Mouse (Mus musculus) olfactory bulb, adult 2 months (tissue): ENCODE measurements around the gene Impdh1. TPM values are rescaled to one million over a fixed set of nuclear protein-coding genes. Genes with fewer than 3 reads are reported as not detected.

Source experiments
- H3K27ac ChIP-seq: fragments of 200-500 bp; 2 replicates; pipeline ENCODE4 v1.5.1; 2012; ENCODE audit warnings: low read depth, low read length; ENCODE audit not compliant: insufficient read depth
- H3K4me1 ChIP-seq: fragments of 200-500 bp; 2 replicates; pipeline ENCODE4 v1.6.1; 2012; ENCODE audit warnings: low read length; ENCODE audit not compliant: control insufficient read depth, insufficient read depth
- H3K4me3 ChIP-seq: fragments of 200-500 bp; 2 replicates; pipeline ENCODE4 v1.5.1; 2012; ENCODE audit warnings: mild to moderate bottlenecking, low read depth, low read length, moderate library complexity; ENCODE audit not compliant: insufficient read depth
- CTCF ChIP-seq: fragments of 200-500 bp; IDR thresholded peaks from 2 replicates; pipeline ENCODE4 v1.5.1; 2012; ENCODE audit warnings: low read depth, mild to moderate bottlenecking, low read length, moderate library complexity; ENCODE audit not compliant: insufficient read depth
- POLR2A ChIP-seq: fragments of 200-500 bp; IDR thresholded peaks from 2 replicates; pipeline ENCODE4 v1.6.1; 2012; ENCODE audit warnings: mild to moderate bottlenecking, low read depth, low read length, moderate library complexity; ENCODE audit not compliant: insufficient read depth
- WGBS: fragments of 180-500 bp; shearing (Covaris S2); methylation state at CpG from one replicate; pipeline ENCODE4 v1.1.7; 2018; 5-methylcytosine and 5-hydroxymethylcytosine counted together
- polyA plus RNA-seq: library from polyadenylated mRNA; stranded (reverse); fragments of >200 nt; gene quantifications from 2 replicates; pipeline ENCODE4 v1.2.4, GENCODE M21; 2012; ENCODE audit warnings: low replicate concordance; ENCODE audit not compliant: missing spikeins, insufficient read depth, insufficient read length

Impdh1 gene
- polyA plus RNA-seq, 1 experiment, result not detected

DNA sequence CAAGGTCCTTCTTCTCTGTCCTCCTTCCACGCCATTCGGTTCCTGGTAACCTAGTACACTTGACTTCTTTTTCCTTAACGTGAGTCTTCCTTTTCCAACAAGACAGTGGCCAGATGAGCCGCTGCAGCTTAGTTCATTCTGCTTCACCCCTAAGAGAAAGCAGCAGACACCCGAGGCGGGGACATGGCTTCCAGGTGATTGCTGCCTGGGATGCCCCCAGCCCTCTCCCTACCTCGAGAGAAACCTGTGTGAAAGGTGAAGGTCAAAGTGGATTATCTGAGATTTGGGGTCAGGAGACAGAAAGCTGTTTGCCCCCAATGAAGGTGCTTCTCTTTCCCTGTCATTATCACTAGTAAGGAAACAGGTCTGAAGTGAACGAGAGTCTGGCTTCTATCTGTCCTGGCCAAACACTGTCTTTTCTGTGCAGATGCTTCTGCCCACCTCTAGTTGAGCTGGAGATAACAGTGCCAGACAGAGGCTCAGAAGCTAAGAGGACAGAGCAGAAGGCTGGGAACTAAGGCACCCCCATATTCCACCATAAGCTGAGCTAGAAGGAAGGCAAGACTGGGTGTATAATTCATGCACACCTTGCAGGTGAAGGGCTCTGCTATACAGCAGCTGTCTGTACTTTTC lies 16.8 kb downstream of the Impdh1 start:
- Histone ChIP-seq H3K4me1 (peaks cover 8% of the 10 kb centered on the region), H3K27ac (no peak overlapping the region), H3K4me3 (no peak overlapping the region)
- TF ChIP-seq POLR2A (no peak), CTCF (no peak)
- WGBS, result 44% methylated on average over 8 of the region's 8 CpGs

DNA sequence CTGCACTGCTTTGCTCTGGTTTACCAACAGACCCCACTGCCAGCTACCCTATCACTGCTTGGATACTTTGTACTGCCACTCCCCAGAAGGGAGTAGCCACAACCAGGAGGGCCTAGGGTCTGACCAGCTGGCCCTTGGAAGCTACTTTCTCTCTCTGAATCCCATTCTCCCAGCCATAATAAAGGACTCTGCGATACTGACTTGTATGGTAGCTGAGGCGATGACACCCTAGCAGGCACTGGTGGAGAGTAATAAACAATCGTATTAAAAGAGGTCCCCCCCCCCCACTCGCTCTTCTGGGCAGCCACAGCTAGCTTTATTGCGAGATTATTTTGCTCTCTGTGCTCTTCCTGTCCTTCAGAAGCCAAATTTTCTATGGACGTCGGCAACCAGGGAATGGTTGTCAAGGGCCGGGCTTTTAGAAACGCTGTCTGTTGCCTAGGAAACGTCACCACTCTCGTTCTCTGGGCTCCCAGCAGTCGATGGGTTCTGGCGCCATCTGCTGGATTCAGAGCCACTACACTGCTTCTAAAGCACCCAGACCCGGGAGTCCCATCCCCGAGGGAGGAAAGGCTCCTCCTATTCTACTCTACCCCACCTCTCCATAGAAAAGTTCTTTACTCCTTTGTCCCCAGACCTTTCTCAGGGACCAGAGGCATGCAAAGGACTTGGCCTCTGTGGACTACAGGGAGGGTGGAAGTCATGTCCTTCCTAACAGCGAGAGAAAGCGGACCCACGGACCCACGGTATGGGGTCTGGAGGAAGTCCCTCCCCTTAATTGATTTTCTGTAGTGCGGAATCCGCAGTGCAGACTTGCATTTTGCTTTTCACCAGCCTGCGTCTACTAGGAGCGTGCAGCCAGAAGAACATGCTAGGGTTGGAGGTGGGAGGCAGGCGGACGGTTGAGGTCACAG lies 17.6 kb downstream of the Impdh1 start:
- Histone ChIP-seq H3K27ac (no peak overlapping the region), H3K4me3 (peak overlapping the region; percentile 32), H3K4me1 (peaks cover 8% of the 10 kb centered on the region)
- 9% methylated on average over 25 of the region's 25 CpGs for WGBS
- TF ChIP-seq CTCF (peak; percentile 92), POLR2A (no peak; the same call in 1 of the 2 replicates)

DNA sequence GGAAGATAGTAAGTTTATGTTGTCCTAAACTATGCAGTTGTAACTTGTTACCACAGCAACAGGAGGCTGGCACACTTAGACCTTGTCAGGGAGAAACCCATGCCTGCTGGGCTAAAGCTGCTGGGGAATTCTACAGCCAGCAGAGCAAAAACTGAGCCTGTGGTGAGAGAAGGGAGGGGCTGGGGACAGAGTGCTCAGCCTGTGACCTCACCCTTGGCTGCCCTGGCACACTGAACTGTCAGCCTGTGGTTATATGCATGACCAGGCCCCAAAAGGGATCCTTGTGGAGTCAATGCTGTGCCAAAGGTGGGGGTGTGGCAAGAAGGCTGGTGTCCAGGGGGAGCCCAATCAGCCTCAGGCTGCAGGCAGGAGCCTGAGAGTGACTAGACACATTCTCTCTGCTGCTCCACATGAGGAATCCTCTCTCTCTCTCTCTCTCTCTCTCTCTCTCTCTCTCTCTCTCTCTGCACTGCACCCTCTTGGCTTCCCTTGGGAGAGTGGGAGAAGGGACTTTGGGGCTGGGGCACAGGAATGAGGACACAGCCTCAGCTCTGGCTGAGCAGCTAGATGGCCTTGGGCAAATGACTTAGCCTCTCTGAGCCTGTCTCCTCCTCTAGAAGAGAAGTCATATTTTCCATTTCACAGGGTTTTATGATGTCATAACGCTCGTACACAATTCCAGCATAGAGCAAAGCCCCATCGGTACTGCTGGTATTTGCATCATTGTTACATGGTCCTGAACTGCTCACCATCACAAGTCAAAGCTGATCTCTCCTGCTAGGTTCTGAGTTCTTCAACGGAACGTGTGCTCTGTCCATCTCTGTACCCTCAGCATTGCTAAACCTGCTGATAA lies 20.1 kb downstream of the Impdh1 start:
- Histone ChIP-seq H3K4me3 (no peak overlapping the region), H3K27ac (no peak overlapping the region), H3K4me1 (peaks cover 8% of the 10 kb centered on the region)
- 87% methylated on average over 5 of the region's 5 CpGs for WGBS
- TF ChIP-seq CTCF, result no peak
- TF ChIP-seq POLR2A, result no peak

DNA sequence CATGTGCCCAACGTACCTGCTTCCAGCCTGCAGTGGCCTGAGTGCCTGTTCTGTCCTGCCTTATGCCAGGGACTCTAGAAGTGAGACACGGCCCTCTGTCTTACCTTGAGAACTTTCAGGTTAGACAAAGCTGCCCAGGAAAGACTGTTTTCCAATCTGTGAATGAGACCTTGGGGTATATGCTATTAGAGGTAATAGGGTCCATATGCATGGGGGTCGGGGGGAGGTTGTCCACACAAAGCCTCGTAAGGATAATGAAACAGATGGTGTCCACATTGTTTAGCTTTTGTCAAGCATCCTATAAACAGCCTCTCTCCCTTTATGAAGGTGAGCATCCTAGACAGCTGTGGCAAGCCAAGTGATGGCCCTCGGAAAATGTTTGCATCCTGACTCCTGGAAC lies 21.0 kb downstream of the Impdh1 start:
- H3K4me3 ChIP-seq, result no peak overlapping the region
- H3K27ac ChIP-seq, result no peak overlapping the region
- TF ChIP-seq CTCF (no peak), POLR2A (no peak)
- peaks cover 8% of the 10 kb centered on the region for H3K4me1 ChIP-seq
- WGBS, result 90% methylated on average over 5 of the region's 5 CpGs

DNA sequence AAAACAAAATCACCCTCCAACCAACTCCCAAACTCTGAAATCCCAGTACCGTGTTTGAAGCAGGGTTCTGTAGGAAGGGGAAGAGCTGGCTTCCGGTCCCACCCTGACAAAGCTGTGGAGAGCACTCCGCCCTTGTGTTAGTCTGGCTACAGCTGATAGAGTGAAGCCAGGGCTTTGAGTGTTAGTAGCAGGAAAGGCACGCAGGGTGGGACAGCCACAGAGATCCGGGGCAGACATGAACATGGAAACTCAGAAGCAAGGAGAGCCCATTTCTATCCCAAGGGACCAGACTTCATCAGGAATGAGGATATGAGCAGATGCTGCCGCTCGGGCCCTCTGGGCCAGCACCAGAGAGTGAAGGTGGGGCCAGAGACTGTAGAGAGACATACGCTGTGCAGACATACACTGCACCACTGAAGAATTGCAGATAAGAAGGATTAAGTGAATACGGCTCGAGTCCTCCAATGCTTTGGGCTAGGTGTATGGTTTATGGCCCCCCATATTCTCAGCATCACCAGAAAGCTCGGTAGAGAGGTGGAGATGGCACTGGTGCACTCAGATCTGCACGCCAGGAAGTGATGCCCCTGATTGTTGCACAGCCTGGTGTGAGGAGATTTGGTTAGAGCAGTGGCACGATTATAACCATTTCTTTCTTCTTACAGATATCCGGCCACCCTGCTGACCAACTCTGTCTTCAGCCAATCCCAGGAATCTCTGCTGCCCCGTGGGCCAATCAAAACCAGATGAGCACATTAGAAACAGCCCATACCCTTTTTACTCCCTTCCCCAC lies 22.0 kb downstream of the Impdh1 start:
- no peak for TF ChIP-seq CTCF
- no peak for TF ChIP-seq POLR2A
- peaks cover 8% of the 10 kb centered on the region for H3K4me1 ChIP-seq
- H3K4me3 ChIP-seq, result no peak overlapping the region
- WGBS, result 82% methylated on average over 15 of the region's 15 CpGs
- no peak overlapping the region for H3K27ac ChIP-seq

DNA sequence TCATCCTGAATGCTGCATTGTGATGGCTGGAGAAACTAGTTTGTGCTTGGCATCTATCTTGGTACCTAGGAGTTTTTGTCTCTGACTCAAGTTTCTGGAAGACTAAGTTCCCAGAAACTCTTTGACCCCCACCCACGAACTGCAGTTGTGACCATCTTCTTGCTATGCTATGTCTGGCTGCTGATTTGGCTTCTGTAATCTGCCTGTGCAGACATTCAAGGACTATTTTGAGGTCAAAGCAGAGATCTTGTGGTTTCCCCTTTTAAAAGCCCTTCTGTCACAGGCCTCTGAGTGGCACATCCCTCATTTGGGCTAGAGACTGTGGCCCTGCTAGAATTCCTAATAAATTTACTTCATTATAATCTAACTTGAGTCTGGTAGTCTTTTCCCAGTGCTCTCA lies 28.2 kb downstream of the Impdh1 start:
- no peak for TF ChIP-seq POLR2A
- TF ChIP-seq CTCF, result no peak
- no peaks in the 10 kb centered on the region for H3K4me1 ChIP-seq
- WGBS, result 76% methylated on average over 1 of the region's 1 CpGs
- no peak overlapping the region for H3K27ac ChIP-seq
- no peak overlapping the region for H3K4me3 ChIP-seq

DNA sequence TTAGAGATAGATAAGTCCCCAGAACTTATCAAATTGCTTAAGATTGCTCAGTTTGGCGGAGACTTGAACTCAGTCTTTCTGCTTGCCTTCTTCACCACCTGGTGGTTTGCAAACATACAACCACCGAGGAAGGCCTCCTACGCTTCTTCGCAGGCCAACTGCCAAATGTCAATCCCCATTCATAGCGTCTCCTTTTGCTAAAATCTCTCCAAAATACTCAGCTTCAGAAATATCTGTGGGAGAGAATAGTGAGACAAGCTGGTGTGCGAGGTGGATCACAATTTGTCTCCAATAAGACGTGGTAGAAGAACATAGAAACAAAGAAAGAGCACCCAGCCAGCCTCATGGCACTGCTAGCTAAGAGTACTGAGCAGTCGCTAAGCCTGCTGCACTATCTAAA lies 36.3 kb downstream of the Impdh1 start:
- WGBS, result 39% methylated on average over 8 of the region's 8 CpGs
- no peak overlapping the region for H3K4me3 ChIP-seq
- peaks cover 13% of the 10 kb centered on the region for H3K4me1 ChIP-seq
- TF ChIP-seq CTCF (no peak), POLR2A (no peak)
- no peak overlapping the region for H3K27ac ChIP-seq
